Mouse (Mus musculus): ENCODE measurements at regions not wholly inside any gene's neighbourhood (a gene's known extent, or its start where the extent isn't known, plus 50 kb on each side); places are given as distances from the start of the nearest gene placed in this dataset.

- TF ChIP-seq GATA1 (IDR thresholded peaks at IDR 0.05; ENCODE audit: borderline replicate concordance, low read length) (no peak), FLI1 (IDR thresholded peaks at IDR 0.05; ENCODE audit: low read length) (no peak)
Observed at GRCm38 (mm10) chr2:174900671-174900991, 109.4 kb upstream of the Gm14444 start.
